Mouse (Mus musculus) kidney, adult 2 months (tissue): ENCODE measurements around the gene Celf6. TPM values are rescaled to one million over a fixed set of nuclear protein-coding genes. Genes with fewer than 3 reads are reported as not detected.

ENCODE experiments used
- DNase-seq: peaks from one replicate; pipeline ENCODE4 v3.0.0; 2021
- H3K27ac ChIP-seq: fragments of 200-500 bp; 2 replicates; pipeline ENCODE4 v1.5.1; 2012; ENCODE audit warnings: low read depth, low read length, control low read depth, inconsistent platforms; ENCODE audit not compliant: insufficient read depth
- H3K27me3 ChIP-seq: fragments of 200-500 bp; replicated peaks from 2 replicates; pipeline ENCODE4 v1.6.1; 2012; ENCODE audit warnings: mild to moderate bottlenecking, moderate library complexity, low read length, inconsistent platforms; ENCODE audit not compliant: control insufficient read depth, insufficient read depth
- H3K36me3 ChIP-seq: fragments of 200-500 bp; 2 replicates; pipeline ENCODE4 v1.6.1; 2012; ENCODE audit warnings: mild to moderate bottlenecking, moderate library complexity, low read length, inconsistent platforms; ENCODE audit not compliant: control insufficient read depth, insufficient read depth
- H3K4me1 ChIP-seq: fragments of 200-500 bp; 2 replicates; pipeline ENCODE4 v1.6.1; 2011; ENCODE audit warnings: low read length; ENCODE audit not compliant: control insufficient read depth, insufficient read depth
- H3K4me3 ChIP-seq: fragments of 200-500 bp; 2 replicates; pipeline ENCODE4 v1.5.1; 2011; ENCODE audit warnings: mild to moderate bottlenecking, low read depth, low read length, control low read depth; ENCODE audit not compliant: insufficient read depth
- CTCF ChIP-seq: fragments of 200-500 bp; conservative IDR thresholded peaks from 2 replicates; pipeline ENCODE4 v1.5.1; 2011; ENCODE audit warnings: low read depth, mild to moderate bottlenecking, control low read depth, low read length, moderate library complexity, mixed read lengths; ENCODE audit not compliant: insufficient read depth, insufficient read length
- POLR2A ChIP-seq: fragments of 200-500 bp; IDR thresholded peaks from one replicate; pipeline ENCODE4 v1.6.1; 2011; ENCODE audit warnings: low read depth, low read length, control low read depth
- WGBS: fragments of 180-500 bp; shearing (Covaris S2); methylation state at CpG from one replicate; pipeline ENCODE4 v1.1.7; 2018; 5-methylcytosine and 5-hydroxymethylcytosine counted together
- polyA plus RNA-seq: library from polyadenylated mRNA; depleted of rRNA; stranded (reverse); fragments of >200 nt; gene quantifications from 2 replicates; pipeline ENCODE4 v1.2.3, GENCODE M21; 2012; rRNA removed

The Celf6 gene
- 0.18 and 0.30 TPM in 2 replicates for polyA plus RNA-seq

- no peak for TF ChIP-seq CTCF
- no peak for TF ChIP-seq POLR2A
- 3% methylated on average over 59 of the region's 61 CpGs for WGBS
- Histone ChIP-seq H3K27ac (no peak within 1 kb of the TSS), H3K27me3 (no peaks in the 10 kb centered on the region; the same call in 1 of the 2 replicates), H3K36me3 (no peaks in the 10 kb centered on the region), H3K4me1 (no peaks in the 10 kb centered on the region), H3K4me3 (peak within 1 kb of the TSS; percentile 44)
- peak; percentile 74 for DNase-seq
Measured at GRCm38 (mm10) chr9:59577844-59578504, at the start of gene Celf6. Gene Celf6, plus strand, starts transcription at chr9:59577917.

GRCm38 (mm10) chr9:59528274-59528673 is 49.4 kb upstream of the Celf6 start:
- H3K4me3 ChIP-seq: no peak overlapping the region
- WGBS: 94% methylated on average over 2 of the region's 2 CpGs

DNA sequence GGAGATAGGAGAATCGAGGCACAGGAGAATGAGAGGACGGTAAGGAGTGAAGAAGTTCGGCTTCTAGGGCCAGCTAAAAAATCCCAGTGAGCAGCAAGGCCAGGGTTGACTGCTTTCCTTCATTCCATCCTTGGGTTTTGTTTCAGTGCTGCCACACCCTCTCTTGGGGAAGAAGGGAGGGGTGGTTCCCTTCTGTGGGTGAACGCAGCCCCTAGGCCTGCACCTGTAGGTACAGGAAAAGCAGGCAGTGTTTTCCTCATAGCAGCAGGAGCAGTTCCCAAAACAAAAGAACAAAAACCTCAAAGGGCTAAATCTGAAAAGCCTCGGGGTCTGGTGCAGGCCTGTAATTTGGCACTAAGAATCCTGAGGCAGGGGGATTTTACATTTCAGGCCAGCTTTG is 46.1 kb upstream of the Celf6 start:
- Histone ChIP-seq H3K27ac (no peak overlapping the region), H3K27me3 (no peaks in the 10 kb centered on the region), H3K4me1 (no peaks in the 10 kb centered on the region), H3K36me3 (no peaks in the 10 kb centered on the region), H3K4me3 (no peak overlapping the region)
- no peak for TF ChIP-seq POLR2A
- TF ChIP-seq CTCF: no peak
- 57% methylated on average over 5 of the region's 5 CpGs for WGBS
- no peak for DNase-seq

More at GRCm38 (mm10) chr9:59528274-59528673, 49.4 kb upstream of the Celf6 start:
- no peaks in the 10 kb centered on the region for H3K27me3 ChIP-seq
- no peaks in the 10 kb centered on the region for H3K4me1 ChIP-seq
- DNase-seq: no peak
- no peak overlapping the region for H3K27ac ChIP-seq
- no peaks in the 10 kb centered on the region for H3K36me3 ChIP-seq
- TF ChIP-seq POLR2A: no peak
- no peak for TF ChIP-seq CTCF

- no peak for DNase-seq
- 90% methylated on average over 2 of the region's 2 CpGs for WGBS
- Histone ChIP-seq H3K27me3 (no peaks in the 10 kb centered on the region), H3K36me3 (no peaks in the 10 kb centered on the region), H3K4me3 (no peak overlapping the region), H3K27ac (no peak overlapping the region), H3K4me1 (no peaks in the 10 kb centered on the region)
- TF ChIP-seq POLR2A (no peak), CTCF (no peak)
Measured at GRCm38 (mm10) chr9:59533422-59533821, 44.3 kb upstream of the Celf6 start.

GRCm38 (mm10) chr9:59533889-59534288 is 43.8 kb upstream of the Celf6 start:
- no peaks in the 10 kb centered on the region for H3K4me1 ChIP-seq
- no peak overlapping the region for H3K4me3 ChIP-seq
- 65% methylated on average over 4 of the region's 4 CpGs for WGBS
- H3K36me3 ChIP-seq: no peaks in the 10 kb centered on the region
- H3K27me3 ChIP-seq: no peaks in the 10 kb centered on the region
- no peak for DNase-seq
- no peak for TF ChIP-seq POLR2A
- no peak overlapping the region for H3K27ac ChIP-seq

- H3K4me1 ChIP-seq: peaks cover 5% of the 10 kb centered on the region; the same call in 1 of the 2 replicates
- no peak for DNase-seq
- no peaks in the 10 kb centered on the region for H3K36me3 ChIP-seq
- no peak overlapping the region for H3K27ac ChIP-seq
- 85% methylated on average over 3 of the region's 3 CpGs for WGBS
- H3K27me3 ChIP-seq: no peaks in the 10 kb centered on the region
- TF ChIP-seq CTCF: no peak
- no peak for TF ChIP-seq POLR2A
- no peak overlapping the region for H3K4me3 ChIP-seq
Measured at GRCm38 (mm10) chr9:59537651-59538050, 40.1 kb upstream of the Celf6 start.

GRCm38 (mm10) chr9:59539441-59540137 is 38.1 kb upstream of the Celf6 start, which contains the start of the genes Hexa and Tmem202:
Gene Hexa, plus strand, starts transcription at chr9:59539540.
Gene Tmem202, minus strand, starts transcription at chr9:59539847.
- H3K36me3 ChIP-seq: no peaks in the 10 kb centered on the region
- peak within 1 kb of the TSS; percentile 53 for H3K4me3 ChIP-seq
- TF ChIP-seq CTCF (no peak), POLR2A (peak; percentile 28)
- DNase-seq: peak; percentile 81
- under 1% methylated on average over 55 of the region's 55 CpGs for WGBS
- peaks cover 5% of the 10 kb centered on the region; the same call in 1 of the 2 replicates for H3K4me1 ChIP-seq
- H3K27ac ChIP-seq: peak within 1 kb of the TSS; percentile 2; the same call in 1 of the 2 replicates
- H3K27me3 ChIP-seq: no peaks in the 10 kb centered on the region
